Mouse (Mus musculus) stomach, embryonic 14.5 days (tissue): ENCODE measurements at regions not wholly inside any gene's neighbourhood (a gene's known extent, or its start where the extent isn't known, plus 50 kb on each side); places are given as distances from the start of the nearest gene placed in this dataset.

ENCODE experiments used
- ATAC-seq: fragments of 200-750 bp; cut with Nextera tagmentation; 2 replicates; pipeline ENCODE4 v1.8.0; 2017; ENCODE audit warnings: low read depth, moderate TSS enrichment; ENCODE audit not compliant: insufficient number of reproducible peaks, insufficient read depth, low FRiP score
- H3K27ac ChIP-seq: fragments of 300-500 bp; sonication (generic); 2 replicates; pipeline ENCODE4 v1.5.1; 2014; ENCODE audit warnings: mild to moderate bottlenecking, low read length, moderate library complexity, mixed read lengths
- H3K27me3 ChIP-seq: fragments of 300-500 bp; sonication (generic); 2 replicates; pipeline ENCODE4 v1.6.1; 2014; ENCODE audit warnings: low read length, control low read depth, mixed read lengths; ENCODE audit not compliant: control insufficient read depth, insufficient read depth
- H3K36me3 ChIP-seq: fragments of 300-500 bp; sonication (generic); 2 replicates; pipeline ENCODE4 v1.6.1; 2014; ENCODE audit warnings: mild to moderate bottlenecking, control low read depth, low read length, moderate library complexity, mixed read lengths; ENCODE audit not compliant: control insufficient read depth, insufficient read depth
- H3K4me1 ChIP-seq: fragments of 300-500 bp; sonication (generic); 2 replicates; pipeline ENCODE4 v1.6.1; 2014; ENCODE audit warnings: low read length, control low read depth, mixed read lengths; ENCODE audit not compliant: control insufficient read depth, insufficient read depth
- H3K4me2 ChIP-seq: fragments of 300-500 bp; sonication (generic); replicated peaks from 2 replicates; pipeline ENCODE4 v1.6.1; 2014; ENCODE audit warnings: low read depth, low read length, control low read depth
- H3K4me3 ChIP-seq: fragments of 300-500 bp; sonication (generic); 2 replicates; pipeline ENCODE4 v1.5.1; 2014; ENCODE audit warnings: low read depth, low read length, control low read depth
- H3K9ac ChIP-seq: fragments of 300-500 bp; sonication (generic); replicated peaks from 2 replicates; pipeline ENCODE4 v1.6.1; 2014; ENCODE audit warnings: low read depth, mild to moderate bottlenecking, control low read depth, low read length, moderate library complexity, mixed read lengths
- H3K9me3 ChIP-seq: fragments of 300-500 bp; sonication (generic); 2 replicates; pipeline ENCODE4 v1.6.1; 2016; ENCODE audit warnings: low read depth, low read length, control low read depth; ENCODE audit not compliant: control insufficient read depth
- whole genome bisulfite sequencing: fragments of 180-500 bp; shearing (Covaris S2); extraction: QIAGEN DNeasy Blood & Tissue Kit; methylation state at CpG from one replicate; pipeline ENCODE4 v1.1.7; 2014; 5-methylcytosine and 5-hydroxymethylcytosine counted together

GRCm38 (mm10) chr10:100742065-100742464, 151.8 kb downstream of the 1700017N19Rik start:
- WGBS = 9% methylated on average over 7 of the region's 7 CpGs
- H3K27ac ChIP-seq = no peak overlapping the region
- H3K4me2 ChIP-seq = no peak overlapping the region
- no peaks in the 10 kb centered on the region for H3K27me3 ChIP-seq
- H3K4me1 ChIP-seq = no peaks in the 10 kb centered on the region
- H3K9ac ChIP-seq = no peak overlapping the region
- no peak for ATAC-seq
- H3K9me3 ChIP-seq = no peaks in the 10 kb centered on the region
- no peaks in the 10 kb centered on the region for H3K36me3 ChIP-seq
- no peak overlapping the region for H3K4me3 ChIP-seq

GRCm38 (mm10) chr10:100746151-100746550, 155.9 kb downstream of the 1700017N19Rik start:
- no peak overlapping the region for H3K4me2 ChIP-seq
- 72% methylated on average over 7 of the region's 7 CpGs for WGBS
- no peaks in the 10 kb centered on the region for H3K36me3 ChIP-seq
- no peaks in the 10 kb centered on the region for H3K27me3 ChIP-seq
- ATAC-seq = no peak
- no peak overlapping the region for H3K9ac ChIP-seq
- no peaks in the 10 kb centered on the region for H3K4me1 ChIP-seq
- no peaks in the 10 kb centered on the region for H3K9me3 ChIP-seq
- H3K4me3 ChIP-seq = no peak overlapping the region
- no peak overlapping the region for H3K27ac ChIP-seq

- Histone ChIP-seq H3K4me2 (no peak overlapping the region), H3K27me3 (no peaks in the 10 kb centered on the region), H3K4me1 (no peaks in the 10 kb centered on the region), H3K36me3 (no peaks in the 10 kb centered on the region), H3K4me3 (no peak overlapping the region), H3K9ac (no peak overlapping the region), H3K9me3 (no peaks in the 10 kb centered on the region), H3K27ac (no peak overlapping the region)
- ATAC-seq = no peak
- 88% methylated on average over 5 of the region's 5 CpGs for WGBS
Measured at GRCm38 (mm10) chr10:100754957-100755356, 164.7 kb downstream of the 1700017N19Rik start.

- no peak overlapping the region for H3K4me3 ChIP-seq
- no peaks in the 10 kb centered on the region for H3K9me3 ChIP-seq
- no peak for ATAC-seq
- no peak overlapping the region for H3K27ac ChIP-seq
- H3K4me1 ChIP-seq = no peaks in the 10 kb centered on the region
- no peaks in the 10 kb centered on the region for H3K36me3 ChIP-seq
- H3K4me2 ChIP-seq = no peak overlapping the region
- no peak overlapping the region for H3K9ac ChIP-seq
- no peaks in the 10 kb centered on the region for H3K27me3 ChIP-seq
Measured at GRCm38 (mm10) chr10:100774252-100774651, 184.0 kb downstream of the 1700017N19Rik start.

DNA sequence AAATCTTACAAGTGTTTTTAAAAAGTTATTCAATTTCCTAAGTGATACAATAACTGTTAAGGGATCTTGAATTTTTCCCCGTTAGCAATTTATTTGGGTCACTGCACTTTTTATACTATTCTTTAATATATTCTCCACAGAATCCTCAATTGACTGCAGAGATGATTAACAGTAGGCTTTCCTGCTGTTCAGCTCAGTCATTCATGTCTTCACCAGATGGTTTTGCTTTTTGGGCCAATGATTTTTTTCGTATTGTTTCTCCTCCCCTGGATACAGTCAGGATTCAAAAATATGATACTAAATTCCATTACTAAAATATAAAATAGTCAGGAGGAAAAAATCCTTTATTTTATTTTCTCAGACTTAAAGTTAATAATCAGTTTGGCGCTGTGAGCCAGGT, 201.9 kb downstream of the 1700017N19Rik start:
- no peak for ATAC-seq
- WGBS = 85% methylated on average over 3 of the region's 3 CpGs
- Histone ChIP-seq H3K9me3 (no peaks in the 10 kb centered on the region), H3K27me3 (no peaks in the 10 kb centered on the region), H3K27ac (no peak overlapping the region), H3K4me1 (no peaks in the 10 kb centered on the region), H3K9ac (no peak overlapping the region), H3K4me3 (no peak overlapping the region), H3K36me3 (no peaks in the 10 kb centered on the region), H3K4me2 (no peak overlapping the region)

GRCm38 (mm10) chr10:100792569-100792968, 202.3 kb downstream of the 1700017N19Rik start:
- no peak overlapping the region for H3K4me3 ChIP-seq
- H3K27ac ChIP-seq = no peak overlapping the region
- H3K27me3 ChIP-seq = no peaks in the 10 kb centered on the region
- no peak overlapping the region for H3K9ac ChIP-seq
- H3K4me1 ChIP-seq = no peaks in the 10 kb centered on the region
- no peak overlapping the region for H3K4me2 ChIP-seq
- H3K9me3 ChIP-seq = no peaks in the 10 kb centered on the region
- no peaks in the 10 kb centered on the region for H3K36me3 ChIP-seq
- WGBS = 57% methylated on average over 4 of the region's 4 CpGs
- no peak for ATAC-seq

GRCm38 (mm10) chr10:100795215-100795972, 205.1 kb downstream of the 1700017N19Rik start:
- Histone ChIP-seq H3K9me3 (no peaks in the 10 kb centered on the region), H3K27me3 (no peaks in the 10 kb centered on the region), H3K4me2 (no peak overlapping the region), H3K27ac (no peak overlapping the region), H3K4me3 (no peak overlapping the region), H3K4me1 (no peaks in the 10 kb centered on the region), H3K36me3 (no peaks in the 10 kb centered on the region), H3K9ac (no peak overlapping the region)
- ATAC-seq = no peak
- WGBS = 76% methylated on average over 6 of the region's 6 CpGs

DNA sequence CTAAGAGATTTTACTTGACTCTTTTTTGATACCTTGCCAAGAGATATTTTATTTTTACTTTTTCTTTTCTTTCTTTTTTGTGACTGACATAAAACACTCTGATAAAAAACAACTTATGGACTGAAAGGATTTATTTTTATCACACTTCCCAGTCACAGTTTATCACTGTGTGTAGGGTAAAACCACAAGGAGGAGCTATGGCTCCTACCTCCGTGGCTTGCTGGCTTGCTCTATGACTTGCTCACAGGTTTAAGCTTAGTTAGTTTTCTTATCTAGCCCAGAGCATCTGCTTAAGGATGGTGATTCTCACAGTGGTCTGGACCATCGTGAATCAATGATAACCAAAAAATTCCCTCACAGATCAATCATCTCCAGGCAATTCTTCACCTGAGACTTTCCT, 221.4 kb downstream of the 1700017N19Rik start:
- no peaks in the 10 kb centered on the region for H3K9me3 ChIP-seq
- no peak overlapping the region for H3K4me2 ChIP-seq
- H3K4me3 ChIP-seq = no peak overlapping the region
- H3K27me3 ChIP-seq = no peaks in the 10 kb centered on the region
- no peaks in the 10 kb centered on the region for H3K4me1 ChIP-seq
- H3K36me3 ChIP-seq = no peaks in the 10 kb centered on the region
- 60% methylated on average over 2 of the region's 2 CpGs for WGBS
- ATAC-seq = no peak
- no peak overlapping the region for H3K9ac ChIP-seq
- H3K27ac ChIP-seq = no peak overlapping the region

DNA sequence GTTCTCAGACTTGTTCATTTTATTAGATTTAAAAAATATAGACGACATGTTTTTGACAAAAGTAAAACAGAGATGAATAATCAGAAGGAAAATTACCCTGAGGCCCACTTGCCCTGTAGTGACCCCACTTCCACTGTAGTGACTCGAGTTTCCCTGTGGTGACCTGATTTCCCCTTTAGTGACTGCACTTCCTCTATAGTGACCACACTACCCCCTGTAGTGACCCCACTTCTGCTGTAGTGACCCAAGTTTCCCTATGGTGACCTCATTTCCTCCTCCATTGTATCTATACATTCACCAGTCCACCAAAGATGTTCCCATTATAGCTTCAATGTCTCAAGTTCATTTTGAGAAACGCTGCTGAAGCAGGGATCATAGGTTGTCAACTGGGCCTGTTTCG, 244.5 kb downstream of the 1700017N19Rik start:
- H3K9me3 ChIP-seq = no peaks in the 10 kb centered on the region
- H3K27me3 ChIP-seq = no peaks in the 10 kb centered on the region
- no peak for ATAC-seq
- 71% methylated on average over 4 of the region's 4 CpGs for WGBS
- no peaks in the 10 kb centered on the region for H3K4me1 ChIP-seq
- H3K4me3 ChIP-seq = no peak overlapping the region
- H3K9ac ChIP-seq = no peak overlapping the region
- no peaks in the 10 kb centered on the region for H3K36me3 ChIP-seq
- no peak overlapping the region for H3K27ac ChIP-seq
- no peak overlapping the region for H3K4me2 ChIP-seq
